Mouse (Mus musculus): ENCODE results near the gene Wee2. TPM values are rescaled to one million over a fixed set of nuclear protein-coding genes. Genes with fewer than 3 reads are reported as not detected.

The Wee2 gene
- polyA plus RNA-seq, 1 experiment from 2014 or later, result not detected

DNA sequence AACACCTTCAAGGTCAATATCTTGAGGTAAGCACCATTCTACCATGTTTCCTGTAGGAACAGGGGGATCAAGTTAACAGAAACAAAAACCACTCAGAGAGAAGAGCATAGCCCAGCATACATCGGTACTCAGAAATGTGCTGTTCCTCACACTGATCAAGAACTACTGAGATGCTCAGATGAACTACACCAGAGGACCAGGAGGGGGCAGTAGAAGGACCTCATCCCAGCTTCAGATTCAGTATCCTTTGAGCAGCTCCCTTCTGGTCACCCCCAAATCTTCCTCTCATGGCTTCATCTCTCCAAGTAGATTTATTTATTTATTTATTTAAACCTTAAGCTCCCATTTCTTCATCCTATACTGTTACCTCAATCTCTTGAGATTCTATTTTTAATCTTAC lies 15.1 kb upstream of the Wee2 start:
- DNase-seq, result no peak
- Histone ChIP-seq H3K27ac (no peak overlapping the region), H3K27me3 (no peaks in the 10 kb centered on the region), H3K36me3 (no peaks in the 10 kb centered on the region), H3K4me2 (no peak overlapping the region), H3K9ac (no peak overlapping the region), H3K4me3 (replicated peaks) (no peak overlapping the region), H3K4me1 (replicated peaks) (no peaks in the 10 kb centered on the region), H3K9me3 (replicated peaks) (no peaks in the 10 kb centered on the region)
- WGBS (ENCODE audit: insufficient replicate concordance), result 52% methylated on average over 1 of the region's 1 CpGs
- no peak for ATAC-seq (ENCODE audit: low read depth)

- no peak for ATAC-seq (ENCODE audit: low read depth)
- H3K4me1 ChIP-seq (replicated peaks), result peaks cover 6% of the 10 kb centered on the region; the same call in 1 of the 2 replicates
- H3K4me3 ChIP-seq (replicated peaks), result no peak overlapping the region
- H3K9me3 ChIP-seq (replicated peaks), result no peaks in the 10 kb centered on the region
- H3K4me2 ChIP-seq, result no peak overlapping the region
- no peak for DNase-seq
- no peaks in the 10 kb centered on the region for H3K36me3 ChIP-seq
- H3K9ac ChIP-seq, result no peak overlapping the region
- no peak overlapping the region for H3K27ac ChIP-seq
- H3K27me3 ChIP-seq, result no peaks in the 10 kb centered on the region
- WGBS (ENCODE audit: insufficient replicate concordance), result 58% methylated on average over 7 of the region's 7 CpGs
Measured at GRCm38 (mm10) chr6:40427441-40427840, 11.4 kb upstream of the Wee2 start.

GRCm38 (mm10) chr6:40428696-40429095 lies 10.2 kb upstream of the Wee2 start:
- peaks cover 4% of the 10 kb centered on the region for H3K27me3 ChIP-seq
- no peak overlapping the region for H3K4me2 ChIP-seq
- ATAC-seq (ENCODE audit: low read depth) (no peak), DNase-seq (no peak)
- 54% methylated on average over 3 of the region's 3 CpGs for WGBS (ENCODE audit: insufficient replicate concordance)
- no peaks in the 10 kb centered on the region for H3K9me3 ChIP-seq (replicated peaks)
- H3K9ac ChIP-seq, result no peak overlapping the region
- H3K4me3 ChIP-seq (replicated peaks), result no peak overlapping the region
- peaks cover 6% of the 10 kb centered on the region; the same call in 1 of the 2 replicates for H3K4me1 ChIP-seq (replicated peaks)
- no peaks in the 10 kb centered on the region for H3K36me3 ChIP-seq
- no peak overlapping the region for H3K27ac ChIP-seq

DNA sequence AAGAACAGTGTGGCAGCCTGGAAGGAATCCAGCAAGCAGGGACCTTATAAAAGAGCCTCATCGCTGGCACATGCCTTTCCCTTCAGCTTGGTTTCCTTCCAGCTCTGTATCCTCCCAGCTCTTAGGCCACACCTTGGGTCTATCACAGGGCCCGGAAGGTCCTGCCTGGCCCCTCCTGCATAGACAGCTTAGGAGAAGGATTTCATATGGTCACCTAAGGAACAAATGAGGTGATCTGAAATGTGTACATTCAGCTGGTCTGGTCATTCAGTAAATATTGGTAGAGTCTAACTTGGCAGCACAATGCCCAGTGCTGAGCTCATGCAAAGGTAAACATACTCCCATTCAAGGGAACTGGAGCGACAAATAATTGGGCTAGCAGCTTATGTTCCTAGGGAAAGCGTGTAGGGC lies 9.4 kb upstream of the Wee2 start:
- DNase-seq, result no peak
- ATAC-seq (ENCODE audit: low read depth), result no peak

DNA sequence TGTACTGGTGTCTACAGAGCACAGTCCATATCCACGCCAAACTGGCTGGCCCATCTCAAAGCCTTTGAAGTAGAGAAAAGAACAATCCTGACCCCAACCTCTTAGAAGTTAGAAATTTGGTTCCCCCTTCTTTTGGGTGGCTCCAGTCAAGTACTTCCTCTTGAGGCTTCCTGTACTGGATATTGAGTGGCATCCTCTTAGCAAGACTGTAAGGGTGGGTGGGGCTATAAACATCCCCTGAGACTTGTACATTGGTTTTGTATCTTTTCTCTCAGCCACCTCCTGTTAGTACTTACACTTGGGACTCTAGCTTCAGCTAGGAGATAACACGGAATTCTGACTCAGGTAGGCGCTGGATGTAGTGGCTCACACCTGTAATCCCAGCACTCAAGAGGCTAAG lies 8.6 kb upstream of the Wee2 start:
- 50% methylated on average over 3 of the region's 3 CpGs for WGBS (ENCODE audit: insufficient replicate concordance)

More for the DNA sequence above, 9.4 kb upstream of the Wee2 start:
- Histone ChIP-seq H3K36me3 (no peaks in the 10 kb centered on the region), H3K27me3 (peaks cover 12% of the 10 kb centered on the region), H3K27ac (no peak overlapping the region), H3K4me3 (replicated peaks) (no peak overlapping the region), H3K4me1 (replicated peaks) (peaks cover 6% of the 10 kb centered on the region; the same call in 1 of the 2 replicates), H3K9me3 (replicated peaks) (no peaks in the 10 kb centered on the region), H3K9ac (no peak overlapping the region), H3K4me2 (no peak overlapping the region)
- WGBS (ENCODE audit: insufficient replicate concordance), result 63% methylated on average over 4 of the region's 4 CpGs

DNA sequence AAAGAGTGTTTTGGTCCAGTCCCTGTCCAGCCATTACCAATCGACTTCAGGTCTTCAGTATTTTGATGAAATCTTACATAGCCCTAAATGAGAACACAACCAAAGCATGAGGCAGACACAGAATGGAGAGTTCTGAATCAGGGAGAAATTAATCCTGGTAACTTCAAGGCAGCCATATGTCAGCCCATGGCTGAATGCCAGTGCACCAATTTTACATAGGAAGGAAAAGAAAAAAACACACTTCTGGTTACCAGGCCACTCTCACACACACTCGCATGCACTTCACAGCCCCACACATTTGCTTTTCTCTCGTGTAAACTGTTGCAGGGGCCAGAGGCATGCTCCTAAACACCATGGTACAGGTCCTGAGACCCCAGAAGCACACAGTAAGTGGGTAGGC lies 8.0 kb upstream of the Wee2 start:
- H3K4me3 ChIP-seq (replicated peaks), result no peak overlapping the region
- H3K36me3 ChIP-seq, result no peaks in the 10 kb centered on the region
- H3K9me3 ChIP-seq (replicated peaks), result no peaks in the 10 kb centered on the region
- H3K4me2 ChIP-seq, result no peak overlapping the region
- ATAC-seq (ENCODE audit: low read depth), result no peak
- H3K27me3 ChIP-seq, result peaks cover 26% of the 10 kb centered on the region
- no peak overlapping the region for H3K27ac ChIP-seq
- WGBS (ENCODE audit: insufficient replicate concordance), result 54% methylated on average over 3 of the region's 3 CpGs
- no peak overlapping the region for H3K9ac ChIP-seq
- peaks cover 18% of the 10 kb centered on the region for H3K4me1 ChIP-seq (replicated peaks)
- DNase-seq, result no peak

More for the DNA sequence above, 8.6 kb upstream of the Wee2 start:
- Histone ChIP-seq H3K36me3 (no peaks in the 10 kb centered on the region), H3K9ac (no peak overlapping the region), H3K4me1 (replicated peaks) (peaks cover 12% of the 10 kb centered on the region), H3K4me2 (no peak overlapping the region), H3K9me3 (replicated peaks) (no peaks in the 10 kb centered on the region), H3K27ac (no peak overlapping the region), H3K27me3 (peaks cover 20% of the 10 kb centered on the region), H3K4me3 (replicated peaks) (no peak overlapping the region)
- DNase-seq, result no peak
- ATAC-seq (ENCODE audit: low read depth), result no peak

DNA sequence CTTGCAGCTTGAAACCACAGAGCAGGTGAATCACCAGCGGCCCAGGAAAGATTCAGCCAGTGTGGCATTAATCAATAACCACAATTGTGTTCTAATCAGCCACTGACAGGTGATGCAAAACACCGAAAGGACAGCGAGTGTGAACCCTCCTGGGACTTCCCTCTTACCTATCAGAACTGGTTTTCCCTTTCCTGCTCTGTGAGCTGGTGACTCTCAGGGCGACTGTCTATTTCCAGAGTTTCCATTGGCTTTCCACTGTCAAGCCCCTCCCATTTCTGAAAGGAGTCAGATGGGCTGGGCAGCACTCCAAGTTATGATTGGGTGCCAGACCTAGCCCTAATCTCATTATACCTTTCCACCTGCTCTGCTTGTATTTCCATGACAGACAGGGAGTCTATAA lies 7.5 kb upstream of the Wee2 start:
- 28% methylated on average over 4 of the region's 4 CpGs for WGBS (ENCODE audit: insufficient replicate concordance)
- peaks cover 31% of the 10 kb centered on the region for H3K27me3 ChIP-seq

DNA sequence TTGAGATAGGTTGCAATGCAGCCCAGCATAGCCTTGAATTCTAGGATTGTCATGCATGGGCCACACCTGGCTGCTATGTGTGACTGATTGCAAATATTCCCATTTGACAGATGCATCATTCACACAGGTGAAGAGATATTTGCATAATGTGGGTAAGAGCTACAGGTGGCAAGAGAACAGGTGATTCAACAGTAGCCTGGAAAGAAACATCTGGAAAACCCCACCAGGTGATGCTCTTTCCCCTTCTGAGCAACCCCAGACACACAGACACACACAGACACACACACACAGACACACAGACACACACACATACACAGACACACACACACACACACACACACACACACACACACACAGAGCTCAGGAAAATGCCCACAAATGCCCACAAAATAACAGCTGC lies 7.1 kb upstream of the Wee2 start:
- no peak overlapping the region for H3K27ac ChIP-seq
- no peak overlapping the region for H3K4me2 ChIP-seq
- no peaks in the 10 kb centered on the region for H3K36me3 ChIP-seq
- H3K9ac ChIP-seq, result no peak overlapping the region
- H3K27me3 ChIP-seq, result peaks cover 34% of the 10 kb centered on the region
- H3K4me1 ChIP-seq (replicated peaks), result peaks cover 24% of the 10 kb centered on the region
- no peak for ATAC-seq (ENCODE audit: low read depth)
- no peak for DNase-seq
- no peaks in the 10 kb centered on the region for H3K9me3 ChIP-seq (replicated peaks)
- H3K4me3 ChIP-seq (replicated peaks), result no peak overlapping the region

More for the DNA sequence above, 7.5 kb upstream of the Wee2 start:
- DNase-seq (no peak), ATAC-seq (ENCODE audit: low read depth) (no peak)
- H3K9ac ChIP-seq, result no peak overlapping the region
- peaks cover 22% of the 10 kb centered on the region for H3K4me1 ChIP-seq (replicated peaks)
- no peak overlapping the region for H3K27ac ChIP-seq
- no peaks in the 10 kb centered on the region for H3K36me3 ChIP-seq
- H3K4me3 ChIP-seq (replicated peaks), result no peak overlapping the region
- H3K9me3 ChIP-seq (replicated peaks), result no peaks in the 10 kb centered on the region
- no peak overlapping the region for H3K4me2 ChIP-seq

DNA sequence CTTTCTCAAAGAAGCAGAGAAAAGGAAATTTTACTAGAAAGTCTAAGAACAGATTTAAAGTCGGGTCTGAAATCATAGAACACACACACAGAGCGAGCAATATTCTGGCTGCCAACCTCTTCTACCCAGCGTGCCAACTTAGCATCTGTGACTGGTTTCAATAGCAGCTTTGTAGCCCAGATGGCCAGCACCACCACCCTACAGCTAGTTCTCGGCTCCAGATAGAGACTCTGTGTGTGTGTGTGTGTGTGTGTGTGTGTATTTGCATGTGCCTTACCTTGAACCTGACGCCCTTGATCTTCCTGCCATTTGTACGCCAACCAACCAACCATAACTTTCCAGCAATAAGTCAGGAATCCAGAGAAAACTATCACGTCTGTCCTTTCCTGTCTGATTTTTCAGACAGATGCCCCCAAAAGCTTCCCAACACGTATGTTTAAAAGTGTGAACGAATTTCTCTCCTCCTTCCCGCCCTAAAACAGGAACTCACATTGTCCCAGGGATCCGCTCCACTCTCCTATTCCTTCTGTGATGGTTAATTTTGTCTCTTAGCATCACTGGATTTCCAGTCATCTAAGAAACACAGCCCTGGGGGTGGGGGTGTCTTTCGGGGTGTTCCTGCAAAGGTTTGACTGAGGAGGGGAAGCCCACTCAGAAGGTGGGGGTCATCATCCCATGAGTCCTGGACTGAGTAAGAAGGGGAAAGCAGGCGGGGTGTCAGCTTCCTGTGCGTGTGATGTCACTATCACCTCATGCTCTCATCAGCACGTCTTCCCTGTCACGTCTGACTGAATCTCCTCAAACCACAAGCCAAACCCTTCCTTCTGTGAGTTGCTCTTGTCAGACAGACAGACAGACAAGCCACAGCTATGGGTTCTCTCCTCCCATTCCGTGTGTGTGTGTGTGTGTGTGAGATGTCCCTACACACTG lies 6.3 kb upstream of the Wee2 start:
- H3K9ac ChIP-seq, result no peak overlapping the region
- no peak overlapping the region for H3K4me2 ChIP-seq
- H3K4me1 ChIP-seq (replicated peaks), result peaks cover 24% of the 10 kb centered on the region
- H3K27ac ChIP-seq, result no peak overlapping the region
- 59% methylated on average over 17 of the region's 17 CpGs for WGBS (ENCODE audit: insufficient replicate concordance)
- ATAC-seq (ENCODE audit: low read depth) (no peak), DNase-seq (no peak)
- no peaks in the 10 kb centered on the region for H3K36me3 ChIP-seq
- H3K27me3 ChIP-seq, result peaks cover 41% of the 10 kb centered on the region
- H3K9me3 ChIP-seq (replicated peaks), result no peaks in the 10 kb centered on the region
- no peak overlapping the region for H3K4me3 ChIP-seq (replicated peaks)

GRCm38 (mm10) chr6:40434697-40435096 lies 4.2 kb upstream of the Wee2 start:
- 21% methylated on average over 7 of the region's 7 CpGs for WGBS (ENCODE audit: insufficient replicate concordance)
- Histone ChIP-seq H3K9me3 (replicated peaks) (no peaks in the 10 kb centered on the region), H3K4me1 (replicated peaks) (peaks cover 21% of the 10 kb centered on the region), H3K27ac (no peak overlapping the region), H3K4me3 (replicated peaks) (peak overlapping the region; percentile 67), H3K9ac (0 out of 2 replicates have a peak overlapping the region, but pooled peaks have one; percentile 74), H3K36me3 (no peaks in the 10 kb centered on the region), H3K27me3 (peaks cover 51% of the 10 kb centered on the region), H3K4me2 (peak overlapping the region; percentile 92)
- DNase-seq, result no peak
- ATAC-seq (ENCODE audit: low read depth), result no peak

GRCm38 (mm10) chr6:40435151-40436046 lies 3.5 kb upstream of the Wee2 start:
- Histone ChIP-seq H3K27me3 (peaks cover 56% of the 10 kb centered on the region), H3K27ac (no peak overlapping the region), H3K9me3 (replicated peaks) (no peaks in the 10 kb centered on the region), H3K4me3 (replicated peaks) (peak overlapping the region; percentile 67), H3K36me3 (no peaks in the 10 kb centered on the region), H3K9ac (peak overlapping the region; percentile 74), H3K4me2 (peak overlapping the region; percentile 92), H3K4me1 (replicated peaks) (peaks cover 17% of the 10 kb centered on the region)
- no peak for DNase-seq
- ATAC-seq (ENCODE audit: low read depth), result peak; percentile 55
- under 1% methylated on average over 67 of the region's 72 CpGs for WGBS (ENCODE audit: insufficient replicate concordance)
